Mouse (Mus musculus): Measurements from ENCODE around the gene Adi1. TPM values are rescaled to one million over a fixed set of nuclear protein-coding genes. Genes with fewer than 3 reads are reported as not detected.

The Adi1 gene
- 15.4 and 15.7 TPM in 2 replicates for polyA plus RNA-seq (2012; rRNA removed)

- DNase-seq (ENCODE audit: low read depth), result peak; percentile 96
- TF ChIP-seq POLR2A (IDR thresholded peaks at IDR 0.05; ENCODE audit: borderline replicate concordance, extremely low read depth, insufficient read depth, insufficient read length, poor library complexity, severe bottlenecking) (peak; percentile 84; the same call in 1 of the 2 replicates), CTCF (IDR thresholded peaks at IDR 0.05; ENCODE audit: borderline replicate concordance, extremely low read depth, insufficient read depth, insufficient read length) (no peak)
Measured at GRCm38 (mm10) chr12:28675121-28675924, at the start of gene Adi1. Gene Adi1 (plus strand): TSS chr12:28675231.

- no peak for DNase-seq (ENCODE audit: low read depth)
- TF ChIP-seq POLR2A (IDR thresholded peaks at IDR 0.05; ENCODE audit: borderline replicate concordance, extremely low read depth, insufficient read depth, insufficient read length, poor library complexity, severe bottlenecking) (no peak), CTCF (IDR thresholded peaks at IDR 0.05; ENCODE audit: borderline replicate concordance, extremely low read depth, insufficient read depth, insufficient read length) (no peak)
Measured at GRCm38 (mm10) chr12:28625407-28625806, 49.6 kb upstream of the Adi1 start.

GRCm38 (mm10) chr12:28627092-28627491, 47.9 kb upstream of the Adi1 start:
- no peak for DNase-seq (ENCODE audit: low read depth)
- no peak for TF ChIP-seq CTCF (IDR thresholded peaks at IDR 0.05; ENCODE audit: borderline replicate concordance, extremely low read depth, insufficient read depth, insufficient read length)

GRCm38 (mm10) chr12:28628436-28628835, 46.6 kb upstream of the Adi1 start:
- no peak for DNase-seq (ENCODE audit: low read depth)
- TF ChIP-seq CTCF (IDR thresholded peaks at IDR 0.05; ENCODE audit: borderline replicate concordance, extremely low read depth, insufficient read depth, insufficient read length) (no peak), POLR2A (IDR thresholded peaks at IDR 0.05; ENCODE audit: borderline replicate concordance, extremely low read depth, insufficient read depth, insufficient read length, poor library complexity, severe bottlenecking) (no peak)

GRCm38 (mm10) chr12:28635058-28635534, 39.9 kb upstream of the Adi1 start:
- DNase-seq (ENCODE audit: low read depth), result no peak
- TF ChIP-seq POLR2A (IDR thresholded peaks at IDR 0.05; ENCODE audit: borderline replicate concordance, extremely low read depth, insufficient read depth, insufficient read length, poor library complexity, severe bottlenecking) (no peak), CTCF (IDR thresholded peaks at IDR 0.05; ENCODE audit: borderline replicate concordance, extremely low read depth, insufficient read depth, insufficient read length) (no peak)

- 0 out of 2 replicates have a peak, but pooled peaks have one; percentile 69 for TF ChIP-seq POLR2A (IDR thresholded peaks at IDR 0.05; ENCODE audit: borderline replicate concordance, extremely low read depth, insufficient read depth, insufficient read length, poor library complexity, severe bottlenecking)
- no peak for TF ChIP-seq CTCF (IDR thresholded peaks at IDR 0.05; ENCODE audit: borderline replicate concordance, extremely low read depth, insufficient read depth, insufficient read length)
- DNase-seq (ENCODE audit: low read depth), result peak; percentile 98
Measured at GRCm38 (mm10) chr12:28635535-28636476, 39.2 kb upstream of the Adi1 start, which contains the start of gene Rps7. Gene Rps7 (minus strand): TSS chr12:28635953.

GRCm38 (mm10) chr12:28636543-28636942, 38.5 kb upstream of the Adi1 start:
- no peak for DNase-seq (ENCODE audit: low read depth)
- TF ChIP-seq CTCF (IDR thresholded peaks at IDR 0.05; ENCODE audit: borderline replicate concordance, extremely low read depth, insufficient read depth, insufficient read length), result no peak

- DNase-seq (ENCODE audit: low read depth), result no peak
- TF ChIP-seq POLR2A (IDR thresholded peaks at IDR 0.05; ENCODE audit: borderline replicate concordance, extremely low read depth, insufficient read depth, insufficient read length, poor library complexity, severe bottlenecking) (no peak), CTCF (IDR thresholded peaks at IDR 0.05; ENCODE audit: borderline replicate concordance, extremely low read depth, insufficient read depth, insufficient read length) (no peak)
Measured at GRCm38 (mm10) chr12:28638778-28639177, 36.3 kb upstream of the Adi1 start.

- DNase-seq (ENCODE audit: low read depth), result peak; percentile 97
- TF ChIP-seq POLR2A (IDR thresholded peaks at IDR 0.05; ENCODE audit: borderline replicate concordance, extremely low read depth, insufficient read depth, insufficient read length, poor library complexity, severe bottlenecking) (peak; percentile 72), CTCF (IDR thresholded peaks at IDR 0.05; ENCODE audit: borderline replicate concordance, extremely low read depth, insufficient read depth, insufficient read length) (no peak)
Measured at GRCm38 (mm10) chr12:28649141-28650110, 25.6 kb upstream of the Adi1 start, which contains the start of gene Rnaseh1. Gene Rnaseh1 (plus strand): TSS chr12:28649602.

GRCm38 (mm10) chr12:28662628-28663027, 12.4 kb upstream of the Adi1 start:
- DNase-seq (ENCODE audit: low read depth), result no peak
- TF ChIP-seq CTCF (IDR thresholded peaks at IDR 0.05; ENCODE audit: borderline replicate concordance, extremely low read depth, insufficient read depth, insufficient read length) (no peak), POLR2A (IDR thresholded peaks at IDR 0.05; ENCODE audit: borderline replicate concordance, extremely low read depth, insufficient read depth, insufficient read length, poor library complexity, severe bottlenecking) (no peak)
